Mouse (Mus musculus): ENCODE results near the gene Thbd. TPM values are rescaled to one million over a fixed set of nuclear protein-coding genes. Genes with fewer than 3 reads are reported as not detected.

Thbd gene
- total and polyA plus RNA-seq, 2 experiments from 2014 or later: 16.5 to 52.6 TPM

- Histone ChIP-seq H3K27me3 (ENCODE audit: control insufficient read depth, insufficient read depth, low read length) (no peaks in the 10 kb centered on the region), H3K9ac (replicated peaks; ENCODE audit: low read depth, low read length) (no peak overlapping the region), H3K27ac (ENCODE audit: low read depth) (no peak overlapping the region), H3K4me3 (ENCODE audit: low read depth, low read length) (no peak overlapping the region), H3K36me3 (replicated peaks; ENCODE audit: control insufficient read depth, insufficient read depth, low read length) (no peaks in the 10 kb centered on the region), H3K4me2 (ENCODE audit: low read depth, low read length) (no peak overlapping the region), H3K9me3 (replicated peaks; ENCODE audit: control insufficient read depth, low read length) (no peaks in the 10 kb centered on the region), H3K4me1 (ENCODE audit: control insufficient read depth, insufficient read depth) (peaks cover 4% of the 10 kb centered on the region; the same call in 1 of the 2 replicates)
- no peak for TF ChIP-seq EP300 (IDR thresholded peaks at IDR 0.05; ENCODE audit: low read depth)
- no peak for TF ChIP-seq CTCF (IDR thresholded peaks at IDR 0.05; ENCODE audit: low read depth)
- ATAC-seq (ENCODE audit: insufficient read depth, low read depth) (no peak), DNase-seq (ENCODE audit: low spot score) (no peak)
- WGBS: 68% methylated on average over 5 of the region's 5 CpGs
These were observed 42.6 kb upstream of the Thbd start for GRCm38 (mm10) chr2:148450616-148451015.

DNA sequence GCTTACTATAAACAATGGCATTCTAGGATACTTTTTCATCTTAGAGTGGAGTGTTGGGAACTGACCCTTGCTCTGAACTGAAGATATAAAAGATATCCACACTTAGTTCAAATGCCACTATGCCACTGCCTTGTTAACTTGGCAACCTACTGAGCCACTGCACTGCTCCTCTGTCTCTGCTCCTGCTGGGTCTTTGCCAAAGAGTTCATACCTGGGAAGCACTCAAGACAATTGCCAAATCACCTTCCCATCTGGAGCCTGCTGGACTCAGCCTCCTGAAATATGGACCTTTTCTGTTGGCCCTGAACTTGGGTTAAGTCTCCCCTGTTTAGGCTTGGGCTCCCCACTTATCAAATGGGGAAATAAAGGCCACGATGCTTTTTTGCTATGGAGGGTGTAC is 41.7 kb upstream of the Thbd start:
- Histone ChIP-seq H3K9ac (replicated peaks; ENCODE audit: low read depth, low read length) (no peak overlapping the region), H3K4me2 (ENCODE audit: low read depth, low read length) (no peak overlapping the region), H3K36me3 (replicated peaks; ENCODE audit: control insufficient read depth, insufficient read depth, low read length) (no peaks in the 10 kb centered on the region), H3K4me1 (ENCODE audit: control insufficient read depth, insufficient read depth) (peaks cover 4% of the 10 kb centered on the region; the same call in 1 of the 2 replicates), H3K27me3 (ENCODE audit: control insufficient read depth, insufficient read depth, low read length) (no peaks in the 10 kb centered on the region), H3K4me3 (ENCODE audit: low read depth, low read length) (no peak overlapping the region), H3K27ac (ENCODE audit: low read depth) (no peak overlapping the region), H3K9me3 (replicated peaks; ENCODE audit: control insufficient read depth, low read length) (no peaks in the 10 kb centered on the region)
- no peak for DNase-seq (ENCODE audit: low spot score)
- TF ChIP-seq CTCF (IDR thresholded peaks at IDR 0.05; ENCODE audit: low read depth): no peak
- WGBS: 90% methylated on average over 1 of the region's 1 CpGs
- no peak for ATAC-seq (ENCODE audit: insufficient read depth, low read depth)

GRCm38 (mm10) chr2:148446446-148446845 is 38.5 kb upstream of the Thbd start:
- WGBS: 65% methylated on average over 3 of the region's 3 CpGs

GRCm38 (mm10) chr2:148445616-148446015 is 37.6 kb upstream of the Thbd start:
- Histone ChIP-seq H3K9me3 (replicated peaks; ENCODE audit: control insufficient read depth, low read length) (no peaks in the 10 kb centered on the region), H3K4me1 (ENCODE audit: control insufficient read depth, insufficient read depth) (no peaks in the 10 kb centered on the region), H3K27ac (ENCODE audit: low read depth) (no peak overlapping the region), H3K4me3 (ENCODE audit: low read depth, low read length) (no peak overlapping the region), H3K36me3 (replicated peaks; ENCODE audit: control insufficient read depth, insufficient read depth, low read length) (no peaks in the 10 kb centered on the region), H3K9ac (replicated peaks; ENCODE audit: low read depth, low read length) (no peak overlapping the region), H3K27me3 (ENCODE audit: control insufficient read depth, insufficient read depth, low read length) (no peaks in the 10 kb centered on the region), H3K4me2 (ENCODE audit: low read depth, low read length) (no peak overlapping the region)
- TF ChIP-seq CTCF (IDR thresholded peaks at IDR 0.05; ENCODE audit: low read depth) (no peak), EP300 (IDR thresholded peaks at IDR 0.05; ENCODE audit: low read depth) (no peak)
- DNase-seq (ENCODE audit: low spot score): no peak
- no peak for ATAC-seq (ENCODE audit: insufficient read depth, low read depth)
- WGBS: 81% methylated on average over 1 of the region's 1 CpGs

More at GRCm38 (mm10) chr2:148446446-148446845, 38.5 kb upstream of the Thbd start:
- Histone ChIP-seq H3K4me2 (ENCODE audit: low read depth, low read length) (no peak overlapping the region), H3K9me3 (replicated peaks; ENCODE audit: control insufficient read depth, low read length) (no peaks in the 10 kb centered on the region), H3K4me1 (ENCODE audit: control insufficient read depth, insufficient read depth) (peaks cover 4% of the 10 kb centered on the region; the same call in 1 of the 2 replicates), H3K27ac (ENCODE audit: low read depth) (no peak overlapping the region), H3K27me3 (ENCODE audit: control insufficient read depth, insufficient read depth, low read length) (no peaks in the 10 kb centered on the region), H3K36me3 (replicated peaks; ENCODE audit: control insufficient read depth, insufficient read depth, low read length) (no peaks in the 10 kb centered on the region), H3K9ac (replicated peaks; ENCODE audit: low read depth, low read length) (no peak overlapping the region), H3K4me3 (ENCODE audit: low read depth, low read length) (no peak overlapping the region)
- no peak for DNase-seq (ENCODE audit: low spot score)
- no peak for ATAC-seq (ENCODE audit: insufficient read depth, low read depth)
- TF ChIP-seq EP300 (IDR thresholded peaks at IDR 0.05; ENCODE audit: low read depth): no peak
- no peak for TF ChIP-seq CTCF (IDR thresholded peaks at IDR 0.05; ENCODE audit: low read depth)

- H3K9ac ChIP-seq (replicated peaks; ENCODE audit: low read depth, low read length): no peak overlapping the region
- H3K36me3 ChIP-seq (replicated peaks; ENCODE audit: control insufficient read depth, insufficient read depth, low read length): no peaks in the 10 kb centered on the region
- ATAC-seq (ENCODE audit: insufficient read depth, low read depth) (no peak), DNase-seq (ENCODE audit: low spot score) (no peak)
- no peak overlapping the region for H3K4me3 ChIP-seq (ENCODE audit: low read depth, low read length)
- no peaks in the 10 kb centered on the region for H3K9me3 ChIP-seq (replicated peaks; ENCODE audit: control insufficient read depth, low read length)
- no peaks in the 10 kb centered on the region for H3K27me3 ChIP-seq (ENCODE audit: control insufficient read depth, insufficient read depth, low read length)
- H3K4me2 ChIP-seq (ENCODE audit: low read depth, low read length): no peak overlapping the region
- H3K27ac ChIP-seq (ENCODE audit: low read depth): peak overlapping the region; percentile 80
- WGBS: 73% methylated on average over 1 of the region's 1 CpGs
- TF ChIP-seq CTCF (IDR thresholded peaks at IDR 0.05; ENCODE audit: low read depth): no peak
- no peak for TF ChIP-seq EP300 (IDR thresholded peaks at IDR 0.05; ENCODE audit: low read depth)
- no peaks in the 10 kb centered on the region for H3K4me1 ChIP-seq (ENCODE audit: control insufficient read depth, insufficient read depth)
These were observed 36.5 kb upstream of the Thbd start for GRCm38 (mm10) chr2:148444472-148444871.

DNA sequence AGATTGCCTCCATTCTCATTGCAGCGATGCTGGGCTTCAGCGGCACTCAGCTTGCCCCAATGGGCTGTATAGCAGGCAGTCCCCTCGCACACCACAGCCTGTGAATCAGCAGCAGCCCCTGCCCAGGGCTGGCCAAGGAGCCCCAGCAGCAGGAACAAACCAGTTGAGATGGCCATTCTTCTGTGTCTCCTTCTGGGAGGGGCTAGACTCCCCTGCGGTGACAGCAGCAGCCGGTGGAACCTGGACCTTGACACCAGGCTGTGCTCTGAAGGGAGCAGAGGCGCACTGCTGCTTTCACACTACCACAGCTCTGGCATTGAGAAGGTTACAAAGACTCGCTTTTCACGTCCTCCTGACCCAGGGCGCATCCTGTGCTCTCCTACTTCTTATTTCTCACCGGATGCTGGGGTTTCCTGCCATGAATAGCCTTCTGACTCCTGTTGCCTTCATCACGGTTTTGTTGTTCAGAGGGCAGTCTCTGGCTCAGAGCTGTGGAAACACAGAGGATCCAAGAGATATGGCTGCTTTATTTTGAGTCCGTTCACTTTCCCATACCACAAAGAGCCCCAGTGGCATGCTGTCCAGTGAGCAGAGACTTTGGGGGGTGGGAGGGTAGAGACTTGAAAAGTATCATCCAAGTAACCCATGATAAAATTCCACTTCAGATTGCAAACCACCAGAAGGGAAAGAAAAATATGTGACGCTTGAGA is 35.4 kb upstream of the Thbd start, which contains the start of gene Cd93:
TSS of gene Cd93 (minus strand) at position 315 of the 710 bp plus-strand sequence.
- peak; percentile 57 for DNase-seq (ENCODE audit: low spot score)
- H3K4me1 ChIP-seq (ENCODE audit: control insufficient read depth, insufficient read depth): no peaks in the 10 kb centered on the region

More for the DNA sequence above, 35.4 kb upstream of the Thbd start, which contains the start of gene Cd93:
- WGBS: 26% methylated on average over 13 of the region's 13 CpGs
- H3K36me3 ChIP-seq (replicated peaks; ENCODE audit: control insufficient read depth, insufficient read depth, low read length): 0 out of 2 replicates have a peak, but pooled peaks cover 3% of the 10 kb centered on the region
- peak; percentile 83 for ATAC-seq (ENCODE audit: insufficient read depth, low read depth)
- H3K9ac ChIP-seq (replicated peaks; ENCODE audit: low read depth, low read length): peak within 1 kb of the TSS; percentile 57
- H3K4me2 ChIP-seq (ENCODE audit: low read depth, low read length): peak within 1 kb of the TSS; percentile 55
- no peak for TF ChIP-seq EP300 (IDR thresholded peaks at IDR 0.05; ENCODE audit: low read depth)
- TF ChIP-seq CTCF (IDR thresholded peaks at IDR 0.05; ENCODE audit: low read depth): no peak
- H3K27me3 ChIP-seq (ENCODE audit: control insufficient read depth, insufficient read depth, low read length): no peaks in the 10 kb centered on the region
- no peaks in the 10 kb centered on the region for H3K9me3 ChIP-seq (replicated peaks; ENCODE audit: control insufficient read depth, low read length)
- H3K27ac ChIP-seq (ENCODE audit: low read depth): peak within 1 kb of the TSS; percentile 80
- peak within 1 kb of the TSS; percentile 43 for H3K4me3 ChIP-seq (ENCODE audit: low read depth, low read length)

All from heart, postnatal 0 days (tissue).